ENCODE assay signal across 11 mouse cellular contexts in the genomic region with DNA sequence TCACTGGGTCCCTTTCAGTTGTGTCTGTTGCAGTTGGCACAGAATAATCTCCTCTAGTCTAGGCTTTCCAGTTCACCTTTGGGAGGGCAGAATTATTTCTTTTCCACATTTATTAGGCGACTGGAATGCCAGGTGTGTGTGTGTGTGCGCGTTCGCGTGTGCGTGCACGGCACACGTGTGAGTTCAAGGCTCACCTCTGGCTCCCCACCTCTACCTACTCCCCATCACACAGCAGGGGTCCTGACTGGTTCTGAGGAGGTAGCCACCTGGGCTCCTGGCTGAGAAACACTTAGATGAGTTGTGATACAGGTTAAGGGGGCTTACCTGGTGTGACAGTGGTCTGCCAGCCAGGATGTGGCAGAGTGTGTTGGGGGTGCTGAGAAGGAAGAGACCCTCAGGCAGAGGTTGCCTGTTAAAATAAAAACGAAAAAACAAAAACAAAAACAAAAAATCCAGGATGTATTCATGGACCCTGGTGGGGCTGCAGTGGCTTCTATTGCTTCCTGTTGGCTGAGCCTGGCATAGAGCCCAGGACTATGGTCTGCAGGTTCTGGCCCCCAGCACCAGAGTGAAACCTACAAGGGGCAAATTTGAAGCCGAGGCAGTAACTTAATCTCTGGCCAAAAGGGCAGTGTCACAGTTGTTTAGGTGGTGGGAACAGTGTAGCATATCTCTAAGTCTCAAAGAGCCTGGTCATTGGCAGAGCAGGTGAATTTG. TPM values are rescaled to one million over a fixed set of nuclear protein-coding genes. Genes with fewer than 3 reads are reported as not detected.
DNase-seq lines count a peak whose midpoint lies in the region; ATAC-seq and TF ChIP-seq lines count a peak whose summit lies in the region.
"Had no signal": no experiment of that assay in that cellular context is flagged by ENCODE, and none has a peak within 500 bp of the region (broad histone marks: within the 10 kb centered on the region; RNA-seq: fewer than 3 reads in every experiment).

No protein-coding gene starts in this region.

- H3K27ac ChIP-seq in left cerebral cortex, adult 2 months: peak overlapping the region; percentile 32; the same call in 1 of the 2 replicates
- H3K27ac ChIP-seq in cortical plate, adult 2 months (ENCODE audit: insufficient read depth, low read length): no peak overlapping the region
- H3K27ac ChIP-seq in hindbrain, embryonic 13.5 days: no peak overlapping the region
- H3K27ac ChIP-seq in midbrain, postnatal 0 days (ENCODE audit: low read depth, low read length): no peak overlapping the region

- H3K9ac ChIP-seq in hindbrain, embryonic 13.5 days: no peak overlapping the region
- H3K9ac ChIP-seq in midbrain, postnatal 0 days (replicated peaks; ENCODE audit: low read length, poor library complexity, severe bottlenecking): peak overlapping the region; percentile 78; the same call in 1 of the 2 replicates

- TF ChIP-seq POLR2A in cortical plate, adult 2 months (IDR thresholded peaks at IDR 0.05; ENCODE audit: extremely low read depth, insufficient read depth, low read length): no peak

- H3K4me1 ChIP-seq in cortical plate, adult 2 months (ENCODE audit: control insufficient read depth, insufficient read depth, low read length): peaks cover 3% of the 10 kb centered on the region; the same call in 1 of the 2 replicates
- H3K4me1 ChIP-seq in hindbrain, embryonic 13.5 days (replicated peaks): peaks cover 18% of the 10 kb centered on the region
- 0 out of 2 replicates have a peak, but pooled peaks cover 3% of the 10 kb centered on the region for H3K4me1 ChIP-seq in midbrain, postnatal 0 days (ENCODE audit: insufficient read depth, low read length)

- no peak for TF ChIP-seq CTCF in left cerebral cortex, adult 2 months (IDR thresholded peaks at IDR 0.05)
- no peak for TF ChIP-seq CTCF in cortical plate, adult 2 months (IDR thresholded peaks at IDR 0.05; ENCODE audit: extremely low read depth, insufficient read depth, low read length)
- no peak for TF ChIP-seq CTCF in midbrain, postnatal 0 days (IDR thresholded peaks at IDR 0.05)

- peaks cover 46% of the 10 kb centered on the region for H3K27me3 ChIP-seq in hindbrain, embryonic 13.5 days
- H3K27me3 ChIP-seq in midbrain, postnatal 0 days (ENCODE audit: insufficient read depth, low read length): no peaks in the 10 kb centered on the region

- 87% methylated on average over 10 of the region's 10 CpGs for WGBS in hindbrain, embryonic 13.5 days
- WGBS in midbrain, postnatal 0 days: 90% methylated on average over 10 of the region's 10 CpGs

- ATAC-seq in hindbrain, embryonic 13.5 days (ENCODE audit: low FRiP score): 0 out of 2 replicates have a peak, but pooled peaks have one; percentile 4
- no peak for ATAC-seq in midbrain, postnatal 0 days (ENCODE audit: low FRiP score)

- peaks cover 15% of the 10 kb centered on the region; the same call in 1 of the 2 replicates for H3K36me3 ChIP-seq in hindbrain, embryonic 13.5 days
- H3K36me3 ChIP-seq in midbrain, postnatal 0 days (ENCODE audit: insufficient read depth, low read length): peaks cover 25% of the 10 kb centered on the region

- peak overlapping the region; percentile 94 for H3K4me2 ChIP-seq in hindbrain, embryonic 13.5 days
- H3K4me2 ChIP-seq in midbrain, postnatal 0 days (ENCODE audit: low read depth, low read length, poor library complexity, severe bottlenecking): peak overlapping the region; percentile 95

- DNase-seq in left cerebral cortex, adult 2 months (ENCODE audit: extremely low spot score in 1 of 2, low spot score in 2 of 2): no peak
- DNase-seq in left cerebral cortex, postnatal 36 days (ENCODE audit: low spot score in 2 of 2): no peak
- no peak for DNase-seq in midbrain, postnatal 0 days (ENCODE audit: low spot score)
- DNase-seq in ovary, adult 18-20 months (ENCODE audit: low spot score): no peak
- DNase-seq in right cerebral cortex, postnatal 25 days: no peak
- no peak for DNase-seq in gastrocnemius, postnatal 10 days
- DNase-seq: heart, postnatal 10 days had no signal

- peak overlapping the region; percentile 54 for H3K4me3 ChIP-seq in left cerebral cortex, adult 2 months
- H3K4me3 ChIP-seq in cortical plate, adult 2 months (ENCODE audit: insufficient read depth, low read length): peak overlapping the region; percentile 50
- peak overlapping the region; percentile 67 for H3K4me3 ChIP-seq in hindbrain, embryonic 13.5 days
- peak overlapping the region; percentile 78; the same call in 1 of the 2 replicates for H3K4me3 ChIP-seq in midbrain, postnatal 0 days (ENCODE audit: low read depth, low read length)

- intact Hi-C loops in left cerebral cortex, adult 2 months (cut with DNase I): no loop called here
- intact Hi-C loops in left cerebral cortex, postnatal 36 days (cut with DNase I): no loop called here

- no peaks in the 10 kb centered on the region for H3K9me3 ChIP-seq in hindbrain, embryonic 13.5 days
- H3K9me3 ChIP-seq in midbrain, postnatal 0 days (ENCODE audit: low read length): no peaks in the 10 kb centered on the region

RNA-seq across cellular contexts. Expression of a gene that starts 23.3 kb away (rescaled TPM):
- total RNA-seq in left cerebral cortex, adult 2 months (2021): 100 to 1,000 TPM; 222 to 239 TPM
- 100 to 1,000 TPM; 196 to 229 TPM for total RNA-seq in left cerebral cortex, postnatal 36 days (2021)
- 98.8 and 99.7 TPM in 2 replicates for polyA plus RNA-seq in cortical plate, adult 2 months (2012; rRNA removed)
- polyA plus RNA-seq in hindbrain, embryonic 13.5 days (2015; fragmentation: Nextera tagmentation; extraction: Ambion mirVana): 11.0 and 12.1 TPM in 2 replicates
- total RNA-seq in midbrain, postnatal 0 days (2014; rRNA removed): 61.5 and 63.2 TPM in 2 replicates
- 8.1 and 12.6 TPM in 2 replicates for polyA plus RNA-seq in midbrain, postnatal 0 days (2015; fragmentation: Nextera tagmentation; extraction: Ambion mirVana)
- total RNA-seq in gastrocnemius, postnatal 10 days (2021): 10 to 100 TPM; 24.8 to 36.1 TPM
- total RNA-seq: neutrophil, adult 5-6 weeks had no signal

RNA-seq across cellular contexts. Expression of a gene that starts 45.4 kb away (rescaled TPM):
- total RNA-seq in left cerebral cortex, adult 2 months (2021): 1 to 10 TPM in 1 of 2 experiments, under 1 TPM in 1; 0.58 to 1.7 TPM
- total RNA-seq in left cerebral cortex, postnatal 36 days (2021): 1 to 10 TPM in 1 of 2 experiments, under 1 TPM in 1; 0.91 to 2.3 TPM
- polyA plus RNA-seq in cortical plate, adult 2 months (2012; rRNA removed): 3.2 and 4.4 TPM in 2 replicates
- 1.5 and 2.0 TPM in 2 replicates for polyA plus RNA-seq in hindbrain, embryonic 13.5 days (2015; fragmentation: Nextera tagmentation; extraction: Ambion mirVana)
- 1.7 and 3.5 TPM in 2 replicates for total RNA-seq in midbrain, postnatal 0 days (2014; rRNA removed)
- 2.0 and 3.1 TPM in 2 replicates for polyA plus RNA-seq in midbrain, postnatal 0 days (2015; fragmentation: Nextera tagmentation; extraction: Ambion mirVana)
- total RNA-seq in gastrocnemius, postnatal 10 days (2021): under 1 TPM; 0.54 TPM
- total RNA-seq: liver, adult 2 months; neutrophil, adult 5-6 weeks had no signal

RNA-seq across cellular contexts. Expression of a gene that starts 45.5 kb away (rescaled TPM):
- total RNA-seq in left cerebral cortex, adult 2 months (2021): 10 to 100 TPM; 32.0 to 33.0 TPM
- total RNA-seq in left cerebral cortex, postnatal 36 days (2021): 10 to 100 TPM; 31.7 to 36.1 TPM
- polyA plus RNA-seq in cortical plate, adult 2 months (2012; rRNA removed): 39.9 and 40.2 TPM in 2 replicates
- 19.7 and 21.2 TPM in 2 replicates for polyA plus RNA-seq in hindbrain, embryonic 13.5 days (2015; fragmentation: Nextera tagmentation; extraction: Ambion mirVana)
- 31.0 and 34.0 TPM in 2 replicates for total RNA-seq in midbrain, postnatal 0 days (2014; rRNA removed)
- polyA plus RNA-seq in midbrain, postnatal 0 days (2015; fragmentation: Nextera tagmentation; extraction: Ambion mirVana): 32.4 and 37.1 TPM in 2 replicates
- 10 to 100 TPM in 1 of 2 experiments, 1 to 10 TPM in 1; 6.5 to 11.0 TPM for total RNA-seq in gastrocnemius, postnatal 10 days (2021)
